Comparison of ENCODE assay signal across 27 mouse cellular contexts in genomic region chr9:89762017-89762416, GRCm38 (mm10). TPM values are rescaled to one million over a fixed set of nuclear protein-coding genes. Genes with fewer than 3 reads are reported as not detected.
DNase-seq lines count a peak whose midpoint lies in the region; ATAC-seq and TF ChIP-seq lines count a peak whose summit lies in the region.
"Had no signal": no experiment of that assay in that cellular context is flagged by ENCODE, and none has a peak within 500 bp of the region (broad histone marks: within the 10 kb centered on the region; RNA-seq: fewer than 3 reads in every experiment).

No protein-coding gene starts in this region.

- ATAC-seq in hindbrain, embryonic 14.5 days (ENCODE audit: low FRiP score): peak; percentile 64; the same call in 1 of the 2 replicates
- no peak for ATAC-seq in hindbrain, embryonic 11.5 days (ENCODE audit: low FRiP score)
- peak; percentile 64; the same call in 1 of the 2 replicates for ATAC-seq in hindbrain, embryonic 16.5 days
- no peak for ATAC-seq in hindbrain, embryonic 13.5 days (ENCODE audit: low FRiP score)
- ATAC-seq in hindbrain, postnatal 0 days: peak; percentile 69; the same call in 1 of the 2 replicates
- no peak for ATAC-seq in hindbrain, embryonic 12.5 days (ENCODE audit: low FRiP score)
- ATAC-seq in midbrain, postnatal 0 days (ENCODE audit: low FRiP score): no peak
- ATAC-seq: activated CD4-positive, CD25-positive, alpha-beta regulatory T cell, adult 4 months; CD4-positive, CD25-positive, alpha-beta regulatory T cell, adult 4 months; Patski had no signal

- no peaks in the 10 kb centered on the region for H3K27me3 ChIP-seq in hindbrain, embryonic 14.5 days (ENCODE audit: control insufficient read depth, insufficient read depth, low read length)
- H3K27me3 ChIP-seq in hindbrain, embryonic 11.5 days (ENCODE audit: control insufficient read depth, insufficient read depth, low read length): no peaks in the 10 kb centered on the region
- no peaks in the 10 kb centered on the region for H3K27me3 ChIP-seq in hindbrain, embryonic 16.5 days (replicated peaks; ENCODE audit: control insufficient read depth, insufficient read depth, low read length)
- H3K27me3 ChIP-seq in hindbrain, embryonic 13.5 days: no peaks in the 10 kb centered on the region
- no peaks in the 10 kb centered on the region for H3K27me3 ChIP-seq in hindbrain, postnatal 0 days (ENCODE audit: insufficient read depth, low read length)
- no peaks in the 10 kb centered on the region for H3K27me3 ChIP-seq in hindbrain, embryonic 12.5 days
- no peaks in the 10 kb centered on the region for H3K27me3 ChIP-seq in midbrain, postnatal 0 days (ENCODE audit: insufficient read depth, low read length)
- no peaks in the 10 kb centered on the region for H3K27me3 ChIP-seq in midbrain, embryonic 10.5 days (ENCODE audit: low read depth, poor library complexity, severe bottlenecking)
- H3K27me3 ChIP-seq: CH12.LX had no signal

- no peak overlapping the region for H3K9ac ChIP-seq in hindbrain, embryonic 14.5 days
- no peak overlapping the region for H3K9ac ChIP-seq in hindbrain, embryonic 11.5 days (ENCODE audit: low read depth, low read length)
- H3K9ac ChIP-seq in hindbrain, embryonic 16.5 days (ENCODE audit: low read depth, low read length): no peak overlapping the region
- no peak overlapping the region for H3K9ac ChIP-seq in hindbrain, embryonic 13.5 days
- no peak overlapping the region for H3K9ac ChIP-seq in hindbrain, postnatal 0 days (replicated peaks; ENCODE audit: low read length)
- no peak overlapping the region for H3K9ac ChIP-seq in hindbrain, embryonic 12.5 days
- no peak overlapping the region for H3K9ac ChIP-seq in midbrain, postnatal 0 days (replicated peaks; ENCODE audit: low read length, poor library complexity, severe bottlenecking)

- 8% methylated on average over 1 of the region's 1 CpGs for WGBS in hindbrain, embryonic 14.5 days
- 32% methylated on average over 1 of the region's 1 CpGs for WGBS in hindbrain, embryonic 11.5 days
- WGBS in hindbrain, embryonic 16.5 days: 26% methylated on average over 1 of the region's 1 CpGs
- WGBS in hindbrain, embryonic 13.5 days: 21% methylated on average over 1 of the region's 1 CpGs
- 22% methylated on average over 1 of the region's 1 CpGs for WGBS in hindbrain, postnatal 0 days
- 42% methylated on average over 1 of the region's 1 CpGs for WGBS in hindbrain, embryonic 12.5 days
- 15% methylated on average over 1 of the region's 1 CpGs for WGBS in midbrain, postnatal 0 days
- 63% methylated on average over 1 of the region's 1 CpGs for WGBS in midbrain, embryonic 10.5 days

- DNase-seq in hindbrain, embryonic 14.5 days (ENCODE audit: low spot score): no peak
- no peak for DNase-seq in hindbrain, embryonic 11.5 days (ENCODE audit: low spot score)
- no peak for DNase-seq in hindbrain, postnatal 0 days (ENCODE audit: low spot score)
- DNase-seq in midbrain, postnatal 0 days (ENCODE audit: low spot score): peak; percentile 27
- DNase-seq in midbrain, embryonic 10.5 days (ENCODE audit: low spot score): no peak
- DNase-seq: adrenal gland, adult 2 months; adrenal gland, adult 8-10 months; adrenal gland, postnatal 10 days; adrenal gland, postnatal 14 days; adrenal gland, postnatal 25 days; adrenal gland, postnatal 36 days; B cell, adult 2 months; cerebellum, adult 11 months; cerebellum, adult 11-12 months had no signal

- H3K4me2 ChIP-seq in hindbrain, embryonic 14.5 days (replicated peaks): no peak overlapping the region
- no peak overlapping the region for H3K4me2 ChIP-seq in hindbrain, embryonic 11.5 days (replicated peaks; ENCODE audit: low read depth, low read length)
- H3K4me2 ChIP-seq in hindbrain, embryonic 16.5 days (ENCODE audit: low read length): no peak overlapping the region
- no peak overlapping the region for H3K4me2 ChIP-seq in hindbrain, embryonic 13.5 days
- H3K4me2 ChIP-seq in hindbrain, postnatal 0 days (ENCODE audit: low read depth, low read length): no peak overlapping the region
- H3K4me2 ChIP-seq in hindbrain, embryonic 12.5 days (replicated peaks): no peak overlapping the region
- no peak overlapping the region for H3K4me2 ChIP-seq in midbrain, postnatal 0 days (ENCODE audit: low read depth, low read length, poor library complexity, severe bottlenecking)

- no peaks in the 10 kb centered on the region for H3K9me3 ChIP-seq in hindbrain, embryonic 14.5 days (ENCODE audit: control insufficient read depth, low read length)
- H3K9me3 ChIP-seq in hindbrain, embryonic 11.5 days (ENCODE audit: control insufficient read depth, low read length): no peaks in the 10 kb centered on the region
- no peaks in the 10 kb centered on the region for H3K9me3 ChIP-seq in hindbrain, embryonic 16.5 days (ENCODE audit: control insufficient read depth, low read length)
- no peaks in the 10 kb centered on the region for H3K9me3 ChIP-seq in hindbrain, embryonic 13.5 days
- no peaks in the 10 kb centered on the region for H3K9me3 ChIP-seq in hindbrain, postnatal 0 days (ENCODE audit: low read length)
- no peaks in the 10 kb centered on the region for H3K9me3 ChIP-seq in hindbrain, embryonic 12.5 days (replicated peaks)
- H3K9me3 ChIP-seq in midbrain, postnatal 0 days (ENCODE audit: low read length): no peaks in the 10 kb centered on the region
- H3K9me3 ChIP-seq in midbrain, embryonic 10.5 days (replicated peaks): no peaks in the 10 kb centered on the region
- H3K9me3 ChIP-seq: G1E had no signal

- H3K27ac ChIP-seq in hindbrain, embryonic 14.5 days: no peak overlapping the region
- H3K27ac ChIP-seq in hindbrain, embryonic 11.5 days (ENCODE audit: low read depth, low read length): no peak overlapping the region
- H3K27ac ChIP-seq in hindbrain, embryonic 16.5 days (ENCODE audit: low read depth, low read length): no peak overlapping the region
- H3K27ac ChIP-seq in hindbrain, embryonic 13.5 days: no peak overlapping the region
- H3K27ac ChIP-seq in hindbrain, postnatal 0 days: no peak overlapping the region
- H3K27ac ChIP-seq in hindbrain, embryonic 12.5 days: no peak overlapping the region
- H3K27ac ChIP-seq in midbrain, postnatal 0 days (ENCODE audit: low read depth, low read length): no peak overlapping the region
- no peak overlapping the region for H3K27ac ChIP-seq in midbrain, embryonic 10.5 days (replicated peaks)

- no peak overlapping the region for H3K4me3 ChIP-seq in hindbrain, embryonic 14.5 days (replicated peaks; ENCODE audit: low read length)
- H3K4me3 ChIP-seq in hindbrain, embryonic 11.5 days (ENCODE audit: low read depth, low read length): no peak overlapping the region
- H3K4me3 ChIP-seq in hindbrain, embryonic 16.5 days (ENCODE audit: low read length): no peak overlapping the region
- H3K4me3 ChIP-seq in hindbrain, embryonic 13.5 days: no peak overlapping the region
- no peak overlapping the region for H3K4me3 ChIP-seq in hindbrain, postnatal 0 days (ENCODE audit: low read length)
- H3K4me3 ChIP-seq in hindbrain, embryonic 12.5 days: no peak overlapping the region
- no peak overlapping the region for H3K4me3 ChIP-seq in midbrain, postnatal 0 days (ENCODE audit: low read depth, low read length)
- H3K4me3 ChIP-seq in midbrain, embryonic 10.5 days: no peak overlapping the region

- H3K4me1 ChIP-seq in hindbrain, embryonic 14.5 days (replicated peaks; ENCODE audit: control insufficient read depth, insufficient read depth, low read length): no peaks in the 10 kb centered on the region
- H3K4me1 ChIP-seq in hindbrain, embryonic 11.5 days (replicated peaks; ENCODE audit: control insufficient read depth, insufficient read depth, low read length): no peaks in the 10 kb centered on the region
- no peaks in the 10 kb centered on the region for H3K4me1 ChIP-seq in hindbrain, embryonic 16.5 days (ENCODE audit: control insufficient read depth, insufficient read depth, low read depth, low read length)
- no peaks in the 10 kb centered on the region for H3K4me1 ChIP-seq in hindbrain, embryonic 13.5 days (replicated peaks)
- H3K4me1 ChIP-seq in hindbrain, postnatal 0 days (ENCODE audit: insufficient read depth, low read length): no peaks in the 10 kb centered on the region
- H3K4me1 ChIP-seq in hindbrain, embryonic 12.5 days: no peaks in the 10 kb centered on the region
- no peaks in the 10 kb centered on the region for H3K4me1 ChIP-seq in midbrain, postnatal 0 days (ENCODE audit: insufficient read depth, low read length)
- no peaks in the 10 kb centered on the region for H3K4me1 ChIP-seq in midbrain, embryonic 10.5 days

- no peak for TF ChIP-seq CTCF in hindbrain, postnatal 0 days (IDR thresholded peaks at IDR 0.05; ENCODE audit: low read depth)
- TF ChIP-seq CTCF in midbrain, postnatal 0 days (IDR thresholded peaks at IDR 0.05): no peak

- no peaks in the 10 kb centered on the region for H3K36me3 ChIP-seq in hindbrain, embryonic 14.5 days (replicated peaks; ENCODE audit: control insufficient read depth, insufficient read depth)
- no peaks in the 10 kb centered on the region for H3K36me3 ChIP-seq in hindbrain, embryonic 11.5 days (ENCODE audit: control insufficient read depth, insufficient read depth, low read length)
- no peaks in the 10 kb centered on the region for H3K36me3 ChIP-seq in hindbrain, embryonic 16.5 days (ENCODE audit: control insufficient read depth, insufficient read depth, low read length)
- no peaks in the 10 kb centered on the region for H3K36me3 ChIP-seq in hindbrain, embryonic 13.5 days
- no peaks in the 10 kb centered on the region for H3K36me3 ChIP-seq in hindbrain, postnatal 0 days (ENCODE audit: insufficient read depth, low read length)
- no peaks in the 10 kb centered on the region for H3K36me3 ChIP-seq in hindbrain, embryonic 12.5 days
- H3K36me3 ChIP-seq in midbrain, postnatal 0 days (ENCODE audit: insufficient read depth, low read length): no peaks in the 10 kb centered on the region
- no peaks in the 10 kb centered on the region for H3K36me3 ChIP-seq in midbrain, embryonic 10.5 days
- H3K36me3 ChIP-seq: G1E had no signal

RNA-seq across cellular contexts. Expression of gene Ankrd34c, which starts 23.7 kb away (rescaled TPM):
- 0.88 and 1.2 TPM in 2 replicates for polyA plus RNA-seq in hindbrain, embryonic 14.5 days (2014; fragmentation: Nextera tagmentation; extraction: Ambion mirVana)
- polyA plus RNA-seq in hindbrain, embryonic 11.5 days (2014; fragmentation: Nextera tagmentation; extraction: Ambion mirVana): not detected in 2 replicates
- 0.87 and 0.89 TPM in 2 replicates for polyA plus RNA-seq in hindbrain, embryonic 16.5 days (2015; fragmentation: Nextera tagmentation; extraction: Ambion mirVana)
- 0.12 and 0.14 TPM in 2 replicates for polyA plus RNA-seq in hindbrain, embryonic 13.5 days (2015; fragmentation: Nextera tagmentation; extraction: Ambion mirVana)
- total RNA-seq in hindbrain, postnatal 0 days (2014; rRNA removed): 1.8 and 2.8 TPM in 2 replicates
- polyA plus RNA-seq in hindbrain, postnatal 0 days (2015; fragmentation: Nextera tagmentation; extraction: Ambion mirVana): 1.3 and 1.4 TPM in 2 replicates
- 0.12 TPM in 1 of 2 replicates, not detected in the other for polyA plus RNA-seq in hindbrain, embryonic 12.5 days (2016; fragmentation: Nextera tagmentation; extraction: Ambion mirVana)
- 2.5 and 3.7 TPM in 2 replicates for total RNA-seq in midbrain, postnatal 0 days (2014; rRNA removed)
- 0.74 and 0.86 TPM in 2 replicates for polyA plus RNA-seq in midbrain, postnatal 0 days (2015; fragmentation: Nextera tagmentation; extraction: Ambion mirVana)
- not detected in 2 replicates for polyA plus RNA-seq in midbrain, embryonic 10.5 days (2016; fragmentation: Nextera tagmentation; extraction: Ambion mirVana)
- total RNA-seq: adrenal gland, adult 18-20 months; adrenal gland, adult 2 months; adrenal gland, postnatal 10 days; adrenal gland, postnatal 14 days; adrenal gland, postnatal 25 days; adrenal gland, postnatal 36 days; adrenal gland, postnatal 4 days; CH12.LX; ES-E14; MEL had no signal
- polyA plus RNA-seq: activated CD4-positive, CD25-positive, alpha-beta regulatory T cell, adult 4 months; adrenal gland, adult 2 months; C2C12; CD4-positive, CD25-positive, alpha-beta regulatory T cell, adult 4 months; G1E; Patski had no signal

RNA-seq across cellular contexts. Expression of gene Tmed3, which starts 57.1 kb away (rescaled TPM):
- 58.7 and 60.3 TPM in 2 replicates for polyA plus RNA-seq in hindbrain, embryonic 14.5 days (2014; fragmentation: Nextera tagmentation; extraction: Ambion mirVana)
- polyA plus RNA-seq in hindbrain, embryonic 11.5 days (2014; fragmentation: Nextera tagmentation; extraction: Ambion mirVana): 43.9 and 46.2 TPM in 2 replicates
- 65.5 and 65.9 TPM in 2 replicates for polyA plus RNA-seq in hindbrain, embryonic 16.5 days (2015; fragmentation: Nextera tagmentation; extraction: Ambion mirVana)
- polyA plus RNA-seq in hindbrain, embryonic 13.5 days (2015; fragmentation: Nextera tagmentation; extraction: Ambion mirVana): 43.8 and 46.7 TPM in 2 replicates
- 68.2 and 70.4 TPM in 2 replicates for total RNA-seq in hindbrain, postnatal 0 days (2014; rRNA removed)
- 60.0 and 63.1 TPM in 2 replicates for polyA plus RNA-seq in hindbrain, postnatal 0 days (2015; fragmentation: Nextera tagmentation; extraction: Ambion mirVana)
- polyA plus RNA-seq in hindbrain, embryonic 12.5 days (2016; fragmentation: Nextera tagmentation; extraction: Ambion mirVana): 45.1 and 48.5 TPM in 2 replicates
- total RNA-seq in midbrain, postnatal 0 days (2014; rRNA removed): 56.5 and 59.3 TPM in 2 replicates
- polyA plus RNA-seq in midbrain, postnatal 0 days (2015; fragmentation: Nextera tagmentation; extraction: Ambion mirVana): 57.6 and 62.2 TPM in 2 replicates
- 45.6 and 47.3 TPM in 2 replicates for polyA plus RNA-seq in midbrain, embryonic 10.5 days (2016; fragmentation: Nextera tagmentation; extraction: Ambion mirVana)

Comparison
In these comparisons a context has a peak if more than half of its experiments do, and no peak if none do; other contexts are left out.
1. ATAC-seq: peak in hindbrain, embryonic 14.5 days (single experiment), hindbrain, embryonic 16.5 days (single experiment) and hindbrain, postnatal 0 days (single experiment); none in hindbrain, embryonic 11.5 days (single experiment), hindbrain, embryonic 13.5 days (single experiment), hindbrain, embryonic 12.5 days (single experiment) and midbrain, postnatal 0 days (single experiment).